Comparison of ENCODE assay signal across 8 mouse cellular contexts in the genomic region with DNA sequence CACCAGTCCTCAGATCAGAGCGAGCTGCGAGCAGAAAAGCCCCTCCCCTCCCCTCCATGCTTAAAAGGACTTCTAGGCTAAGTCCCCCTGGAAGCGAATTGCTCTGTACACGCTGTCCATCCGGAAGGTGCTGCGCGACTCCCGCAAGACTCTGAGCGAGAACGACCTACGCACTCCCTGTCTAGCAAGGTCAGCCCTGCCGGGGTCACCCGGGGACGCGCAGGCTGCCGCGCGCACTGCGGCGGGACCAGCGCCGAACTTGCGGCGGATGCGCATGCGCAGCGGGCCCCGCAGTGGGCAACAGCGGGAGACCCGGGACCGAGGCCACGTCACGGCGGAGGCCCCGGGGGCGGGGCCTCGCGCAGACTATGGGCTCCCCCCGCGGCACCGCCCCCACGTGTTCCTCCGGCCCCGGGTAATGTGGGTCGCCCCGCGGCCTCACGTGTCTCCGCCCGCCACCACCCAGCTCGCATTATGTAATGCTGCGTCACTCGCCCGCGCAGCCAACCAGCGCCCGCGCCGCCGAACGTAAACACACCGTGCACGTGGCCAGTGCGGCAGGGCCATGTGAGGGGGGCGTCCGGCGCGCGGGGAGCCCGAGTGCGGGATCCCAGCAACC. TPM values are rescaled to one million over a fixed set of nuclear protein-coding genes. Genes with fewer than 3 reads are reported as not detected.
DNase-seq lines count a peak whose midpoint lies in the region; ATAC-seq lines count a peak whose summit lies in the region.

No protein-coding gene starts in this region.

- no peaks in the 10 kb centered on the region for H3K36me3 ChIP-seq in hindbrain, embryonic 16.5 days (ENCODE audit: control insufficient read depth, insufficient read depth, low read length)
- no peaks in the 10 kb centered on the region for H3K36me3 ChIP-seq in macrophage (ENCODE audit: inconsistent target)

- no peaks in the 10 kb centered on the region for H3K27me3 ChIP-seq in hindbrain, embryonic 16.5 days (replicated peaks; ENCODE audit: control insufficient read depth, insufficient read depth, low read length)

- DNase-seq in R1 (ENCODE audit: low read depth, low spot score): peak; percentile 95
- DNase-seq in cerebellum, postnatal 25 days: peak; percentile 99
- DNase-seq in frontal cortex, postnatal 36 days (ENCODE audit: low spot score in 2 of 2): peak; percentile 98 to 99
- DNase-seq in left cerebral cortex, adult 18-20 months (ENCODE audit: low spot score in 2 of 2): peak; percentile 96
- DNase-seq in right cerebral cortex, adult 18-20 months: peak; percentile 97
- DNase-seq in urinary bladder, postnatal 10 days (ENCODE audit: low spot score): peak; percentile 90

- H3K4me3 ChIP-seq in hindbrain, embryonic 16.5 days (ENCODE audit: low read length): peak overlapping the region; percentile 96
- peak overlapping the region; percentile 57 for H3K4me3 ChIP-seq in macrophage (ENCODE audit: inconsistent target)

- H3K9ac ChIP-seq in hindbrain, embryonic 16.5 days (ENCODE audit: low read depth, low read length): peak overlapping the region; percentile 72

- H3K9me3 ChIP-seq in hindbrain, embryonic 16.5 days (ENCODE audit: control insufficient read depth, low read length): no peaks in the 10 kb centered on the region

- peak overlapping the region; percentile 87 for H3K27ac ChIP-seq in hindbrain, embryonic 16.5 days (ENCODE audit: low read depth, low read length)
- H3K27ac ChIP-seq in macrophage: peak overlapping the region; percentile 73

- peak; percentile 95 for ATAC-seq in hindbrain, embryonic 16.5 days

- H3K4me1 ChIP-seq in hindbrain, embryonic 16.5 days (ENCODE audit: control insufficient read depth, insufficient read depth, low read depth, low read length): no peaks in the 10 kb centered on the region

- WGBS in hindbrain, embryonic 16.5 days: under 1% methylated on average over 62 of the region's 71 CpGs
- under 1% methylated on average over 57 of the region's 71 CpGs for WGBS in macrophage (ENCODE audit: missing documents)

- H3K79me2 ChIP-seq in macrophage (ENCODE audit: inconsistent target): peaks cover 33% of the 10 kb centered on the region

- H3K4me2 ChIP-seq in hindbrain, embryonic 16.5 days (ENCODE audit: low read length): peak overlapping the region; percentile 79

RNA-seq across cellular contexts. Expression of a gene that starts 0.7 kb away (rescaled TPM):
- polyA plus RNA-seq in hindbrain, embryonic 16.5 days (2015; fragmentation: Nextera tagmentation; extraction: Ambion mirVana): 6.6 and 7.1 TPM in 2 replicates
- total RNA-seq in left cerebral cortex, adult 18-20 months (2021): 10 to 100 TPM; 80.0 to 87.4 TPM
- total RNA-seq in macrophage (2018; cell fraction: chromatin; rRNA removed): 100 to 1,000 TPM in 18 of 26 experiments, 10 to 100 TPM in 8; 50.5 to 201 (median 119) TPM
- total RNA-seq in macrophage (2018; cell fraction: cytosol; rRNA removed): 10 to 100 TPM; 14.0 to 44.0 (median 30.0) TPM
- total RNA-seq in macrophage (2018; cell fraction: nucleus; rRNA removed): 100 to 1,000 TPM in 11 of 26 experiments, 10 to 100 TPM in 15; 39.2 to 177 (median 89.2) TPM
- 15.9 to 35.2 TPM (median 29.4 TPM) in 3 replicates for polyA plus RNA-seq in macrophage (2018)

RNA-seq across cellular contexts. Expression of a gene that starts 32.7 kb away (rescaled TPM):
- 60.6 and 70.4 TPM in 2 replicates for polyA plus RNA-seq in hindbrain, embryonic 16.5 days (2015; fragmentation: Nextera tagmentation; extraction: Ambion mirVana)
- 100 to 1,000 TPM; 101 to 104 TPM for total RNA-seq in left cerebral cortex, adult 18-20 months (2021)
- total RNA-seq in macrophage (2018; cell fraction: chromatin; rRNA removed): 10 to 100 TPM in 24 of 26 experiments, 1 to 10 TPM in 2; 8.1 to 54.0 (median 23.8) TPM
- 10 to 100 TPM in 8 of 26 experiments, 1 to 10 TPM in 18; 3.6 to 17.4 (median 7.7) TPM for total RNA-seq in macrophage (2018; cell fraction: cytosol; rRNA removed)
- 10 to 100 TPM in 25 of 26 experiments, 1 to 10 TPM in 1; 9.2 to 55.9 (median 29.5) TPM for total RNA-seq in macrophage (2018; cell fraction: nucleus; rRNA removed)
- polyA plus RNA-seq in macrophage (2018): 6.7 to 11.3 TPM (median 8.8 TPM) in 3 replicates

RNA-seq across cellular contexts. Expression of a gene that starts 33.0 kb away (rescaled TPM):
- polyA plus RNA-seq in hindbrain, embryonic 16.5 days (2015; fragmentation: Nextera tagmentation; extraction: Ambion mirVana): 248 and 259 TPM in 2 replicates
- total RNA-seq in left cerebral cortex, adult 18-20 months (2021): 100 to 1,000 TPM; 374 to 415 TPM
- 100 to 1,000 TPM in 1 of 26 experiments, 10 to 100 TPM in 25; 20.0 to 152 (median 38.1) TPM for total RNA-seq in macrophage (2018; cell fraction: chromatin; rRNA removed)
- 1,000 to 10,000 TPM in 1 of 26 experiments, 100 to 1,000 TPM in 25; 584 to 1,229 (median 731) TPM for total RNA-seq in macrophage (2018; cell fraction: cytosol; rRNA removed)
- 100 to 1,000 TPM in 21 of 26 experiments, 10 to 100 TPM in 5; 55.7 to 196 (median 126) TPM for total RNA-seq in macrophage (2018; cell fraction: nucleus; rRNA removed)
- 300 to 721 TPM (median 628 TPM) in 3 replicates for polyA plus RNA-seq in macrophage (2018)

Comparison
In these comparisons a context has a peak if more than half of its experiments do, and no peak if none do; other contexts are left out.
1. Peak in every context shown above with its lines: DNase-seq, ATAC-seq, H3K4me3 ChIP-seq and H3K27ac ChIP-seq.